Mouse (Mus musculus) liver, embryonic 14.5 days (tissue): ENCODE measurements around the gene Tmem62. TPM values are rescaled to one million over a fixed set of nuclear protein-coding genes. Genes with fewer than 3 reads are reported as not detected.

Experiments used
- ATAC-seq: fragments of 200-750 bp; cut with Nextera tagmentation; 2 replicates; pipeline ENCODE4 v1.8.0; 2017; ENCODE audit warnings: moderate number of reproducible peaks, mild to moderate bottlenecking, moderate library complexity; ENCODE audit not compliant: insufficient read depth
- DNase-seq, 3 experiments: peaks; one replicate each; pipeline ENCODE4 v3.0.0-alpha.2; 2012 to 2013; ENCODE audit warnings: low read depth in 3 of 3, low spot score in 3 of 3
- H3K27ac ChIP-seq: fragments of 300-500 bp; sonication (generic); 2 replicates; pipeline ENCODE4 v1.5.1; 2014; ENCODE audit warnings: moderate library complexity, mild to moderate bottlenecking, control low read depth, inconsistent platforms
- H3K27me3 ChIP-seq: fragments of 300-500 bp; sonication (generic); 2 replicates; pipeline ENCODE4 v1.6.1; 2014; ENCODE audit warnings: mild to moderate bottlenecking, low read length, moderate library complexity; ENCODE audit not compliant: control insufficient read depth, insufficient read depth
- H3K36me3 ChIP-seq: fragments of 300-500 bp; sonication (generic); replicated peaks from 2 replicates; pipeline ENCODE4 v1.6.1; 2014; ENCODE audit warnings: low read depth; ENCODE audit not compliant: control insufficient read depth, insufficient read depth
- H3K4me1 ChIP-seq, 2 experiments: fragments of 200-500 bp in 1 of 2; fragments of 300-500 bp in 1 of 2; sonication (generic) in 1 of 2; replicated peaks; 2 replicates each; pipeline ENCODE4 v1.6.1; 2012 to 2014; ENCODE audit warnings: antibody characterized with exemption in 1 of 2, inconsistent platforms in 1 of 2, low read length in 1 of 2; ENCODE audit not compliant: control insufficient read depth in 2 of 2, insufficient read depth in 2 of 2
- H3K4me2 ChIP-seq: fragments of 300-500 bp; sonication (generic); 2 replicates; pipeline ENCODE4 v1.6.1; 2014; ENCODE audit warnings: low read depth, mild to moderate bottlenecking, control low read depth, moderate library complexity
- H3K4me3 ChIP-seq, 2 experiments: fragments of 200-500 bp in 1 of 2; fragments of 300-500 bp in 1 of 2; sonication (generic) in 1 of 2; 2 replicates each; pipeline ENCODE4 v1.5.1; 2012 to 2014; ENCODE audit warnings: low read depth in 2 of 2, low read length in 2 of 2, mild to moderate bottlenecking in 2 of 2, control low read depth in 1 of 2, inconsistent platforms in 1 of 2, moderate library complexity in 1 of 2; ENCODE audit not compliant: insufficient read depth in 1 of 2
- H3K9ac ChIP-seq: fragments of 300-500 bp; sonication (generic); replicated peaks from 2 replicates; pipeline ENCODE4 v1.6.1; 2014; ENCODE audit warnings: mild to moderate bottlenecking, control low read depth, moderate library complexity
- H3K9me3 ChIP-seq: fragments of 300-500 bp; sonication (generic); 2 replicates; pipeline ENCODE4 v1.6.1; 2016; ENCODE audit warnings: low read length, mixed read lengths; ENCODE audit not compliant: control insufficient read depth
- CTCF ChIP-seq: IDR thresholded peaks from 2 replicates; pipeline ENCODE4 v1.5.1; 2016; ENCODE audit warnings: antibody characterized with exemption, low read depth, control low read depth
- EP300 ChIP-seq: IDR thresholded peaks from 2 replicates; pipeline ENCODE4 v1.6.1; 2016; ENCODE audit warnings: antibody characterized with exemption, low read depth
- WGBS: fragments of 180-500 bp; shearing (Covaris S2); extraction: QIAGEN DNeasy Blood & Tissue Kit; methylation state at CpG from one replicate; pipeline ENCODE4 v1.1.7; 2014; ENCODE audit not compliant: insufficient replicate concordance; 5-methylcytosine and 5-hydroxymethylcytosine counted together
- microRNA-seq: library from miRNA; unstranded; fragments of <30 nt; microRNA quantifications from one replicate; pipeline ENCODE4, GENCODE M21; 2016
- polyA plus RNA-seq, 2 experiments: library from polyadenylated mRNA; depleted of rRNA in 1 of 2; stranded (reverse) in 1 of 2; unstranded in 1 of 2; fragments of >200 nt; fragmentation: Nextera tagmentation in 1 of 2; extraction: Ambion mirVana in 1 of 2; gene quantifications; 2 replicates each; pipeline versions ENCODE4 v1.2.1 to v1.2.3; 2012 to 2014

Tmem62 gene
- polyA plus RNA-seq, 2 experiments, result 1.8 to 3.0 TPM

DNA sequence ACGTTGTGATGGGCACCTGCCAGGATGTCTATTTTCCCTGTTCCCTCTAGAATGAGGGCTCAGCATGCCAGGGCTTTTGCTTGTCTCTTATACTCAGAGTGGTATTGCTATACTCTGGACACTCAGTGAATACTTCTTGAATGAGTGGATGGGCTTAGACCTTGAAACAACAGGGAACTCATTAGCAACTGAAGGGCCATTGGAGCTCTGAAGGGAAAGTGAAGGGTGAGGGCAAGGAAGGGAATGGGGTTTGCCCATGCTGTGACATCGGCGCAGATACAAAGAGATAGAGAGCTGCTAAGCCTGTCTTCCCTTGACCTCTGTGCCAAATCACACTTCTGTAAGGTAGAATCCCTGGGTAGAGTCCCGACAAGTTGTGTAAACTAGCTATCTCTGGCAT, 68.8 kb downstream of the Tmem62 start:
- DNase-seq, result no peak
- no peak for ATAC-seq
- TF ChIP-seq CTCF (no peak), EP300 (no peak)
- Histone ChIP-seq H3K9me3 (no peaks in the 10 kb centered on the region), H3K4me3 (no peak overlapping the region), H3K27ac (no peak overlapping the region), H3K27me3 (no peaks in the 10 kb centered on the region), H3K4me1 (no peaks in the 10 kb centered on the region), H3K9ac (no peak overlapping the region), H3K36me3 (no peaks in the 10 kb centered on the region), H3K4me2 (no peak overlapping the region)
- WGBS, result 66% methylated on average over 4 of the region's 4 CpGs

- 62% methylated on average over 5 of the region's 5 CpGs for WGBS
- Histone ChIP-seq H3K36me3 (no peaks in the 10 kb centered on the region), H3K4me1 (peaks cover 24 to 25% of the 10 kb centered on the region in 2 experiments), H3K4me2 (no peak overlapping the region), H3K27me3 (no peaks in the 10 kb centered on the region), H3K9ac (no peak overlapping the region), H3K9me3 (no peaks in the 10 kb centered on the region), H3K27ac (no peak overlapping the region), H3K4me3 (no peak overlapping the region)
- TF ChIP-seq CTCF, result no peak
- no peak for TF ChIP-seq EP300
- DNase-seq (no peak), ATAC-seq (no peak)
These were observed 75.4 kb downstream of the Tmem62 start for GRCm38 (mm10) chr2:121052176-121052575.

DNA sequence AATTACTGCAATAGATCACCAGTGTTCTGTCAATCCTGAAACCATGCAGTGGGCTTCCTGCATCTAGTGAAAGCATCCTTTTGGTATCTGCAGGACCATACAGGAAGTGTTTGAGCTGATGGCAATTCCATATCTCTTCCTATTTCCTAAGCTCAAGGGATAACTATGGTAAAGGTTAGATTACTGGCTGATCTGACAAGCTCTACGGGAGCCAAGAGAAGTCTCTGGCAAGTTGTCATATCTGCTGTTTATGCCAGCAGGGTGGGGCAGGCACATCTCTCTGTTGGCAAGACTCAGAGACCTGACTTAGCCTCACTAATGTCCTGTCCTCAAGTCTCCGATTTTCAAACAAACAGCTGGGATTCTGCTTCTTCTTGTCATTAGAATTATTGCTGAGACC, 77.2 kb downstream of the Tmem62 start:
- no peak for TF ChIP-seq EP300
- TF ChIP-seq CTCF, result no peak
- DNase-seq (peak in 2 of 3 experiments; percentile 48 to 51), ATAC-seq (peak; percentile 27; the same call in 1 of the 2 replicates)
- Histone ChIP-seq H3K4me2 (peak overlapping the region; percentile 6; the same call in 1 of the 2 replicates), H3K27me3 (no peaks in the 10 kb centered on the region), H3K4me1 (peaks cover 24 to 25% of the 10 kb centered on the region in 2 experiments), H3K27ac (no peak overlapping the region), H3K9ac (no peak overlapping the region), H3K9me3 (no peaks in the 10 kb centered on the region), H3K36me3 (no peaks in the 10 kb centered on the region), H3K4me3 (no peak overlapping the region)
- 26% methylated on average over 2 of the region's 2 CpGs for WGBS

DNA sequence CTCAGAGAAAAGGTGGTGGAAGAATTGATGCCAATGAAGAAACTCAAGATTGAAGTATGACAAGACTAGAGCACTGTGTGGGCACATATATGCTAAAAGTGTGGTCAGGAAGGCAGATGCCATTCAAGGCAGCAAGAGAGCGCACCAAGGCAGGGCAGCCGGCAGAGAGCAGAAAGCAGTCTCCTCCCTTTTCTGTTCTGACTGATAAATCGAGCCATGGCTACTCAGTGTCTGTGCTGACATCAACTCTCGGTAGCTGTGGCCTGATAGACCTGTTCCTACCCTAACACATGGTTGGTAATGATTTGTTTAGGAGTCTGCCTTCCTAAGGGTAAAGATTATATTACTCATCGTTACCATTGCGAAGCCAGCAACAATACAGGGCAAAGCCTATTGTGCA, 79.1 kb downstream of the Tmem62 start:
- Histone ChIP-seq H3K4me3 (no peak overlapping the region), H3K36me3 (no peaks in the 10 kb centered on the region), H3K27me3 (no peaks in the 10 kb centered on the region), H3K4me1 (peaks cover 24 to 25% of the 10 kb centered on the region in 2 experiments), H3K9me3 (no peaks in the 10 kb centered on the region), H3K27ac (no peak overlapping the region), H3K9ac (no peak overlapping the region), H3K4me2 (peak overlapping the region; percentile 19)
- 30% methylated on average over 6 of the region's 6 CpGs for WGBS
- DNase-seq, result peak; percentile 40 to 74 (median 67)
- ATAC-seq, result peak; percentile 89
- TF ChIP-seq EP300, result no peak; the same call in 1 of the 2 replicates
- peak; percentile 60 for TF ChIP-seq CTCF

Small RNAs within 50 kb of the gene (microRNA-seq; reads per million reads assigned to microRNA genes)
- gene Gm44325, result not detected

Other genes with a start within 250 kb of the Tmem62 start
- 7.6 and 13.7 TPM in 2 replicates for gene Cdan1, start 126.9 kb upstream of the Tmem62 start, polyA plus RNA-seq (2012; rRNA removed)
- 4.8 and 6.1 TPM in 2 replicates for gene Cdan1, start 126.9 kb upstream of the Tmem62 start, polyA plus RNA-seq (2014; fragmentation: Nextera tagmentation; extraction: Ambion mirVana)
- gene Ttbk2, start 126.4 kb upstream of the Tmem62 start, polyA plus RNA-seq (2012; rRNA removed), result 0.60 and 0.81 TPM in 2 replicates
- 0.42 and 0.54 TPM in 2 replicates for gene Ttbk2, start 126.4 kb upstream of the Tmem62 start, polyA plus RNA-seq (2014; fragmentation: Nextera tagmentation; extraction: Ambion mirVana)
- 5.1 and 6.0 TPM in 2 replicates for gene Ubr1, start 6.3 kb upstream of the Tmem62 start, polyA plus RNA-seq (2012; rRNA removed)
- gene Ubr1, start 6.3 kb upstream of the Tmem62 start, polyA plus RNA-seq (2014; fragmentation: Nextera tagmentation; extraction: Ambion mirVana), result 9.3 and 10.2 TPM in 2 replicates
- 26.9 and 38.1 TPM in 2 replicates for gene Ccndbp1, start 31.4 kb downstream of the Tmem62 start, polyA plus RNA-seq (2012; rRNA removed)
- 45.1 and 46.4 TPM in 2 replicates for gene Ccndbp1, start 31.4 kb downstream of the Tmem62 start, polyA plus RNA-seq (2014; fragmentation: Nextera tagmentation; extraction: Ambion mirVana)
- 149 and 162 TPM in 2 replicates for gene Epb42, start 60.1 kb downstream of the Tmem62 start, polyA plus RNA-seq (2012; rRNA removed)
- gene Epb42, start 60.1 kb downstream of the Tmem62 start, polyA plus RNA-seq (2014; fragmentation: Nextera tagmentation; extraction: Ambion mirVana), result 129 and 131 TPM in 2 replicates
- not detected in 2 replicates for gene Tgm5, start 108.8 kb downstream of the Tmem62 start, polyA plus RNA-seq (2012; rRNA removed)
- not detected in 2 replicates for gene Tgm5, start 108.8 kb downstream of the Tmem62 start, polyA plus RNA-seq (2014; fragmentation: Nextera tagmentation; extraction: Ambion mirVana)
- 0.02 TPM in 1 of 2 replicates, not detected in the other for gene Tgm7, start 132.8 kb downstream of the Tmem62 start, polyA plus RNA-seq (2012; rRNA removed)
- not detected in 2 replicates for gene Tgm7, start 132.8 kb downstream of the Tmem62 start, polyA plus RNA-seq (2014; fragmentation: Nextera tagmentation; extraction: Ambion mirVana)
- 3.7 and 5.6 TPM in 2 replicates for gene Adal, start 163.4 kb downstream of the Tmem62 start, polyA plus RNA-seq (2012; rRNA removed)
- gene Adal, start 163.4 kb downstream of the Tmem62 start, polyA plus RNA-seq (2014; fragmentation: Nextera tagmentation; extraction: Ambion mirVana), result 7.5 and 9.0 TPM in 2 replicates
- 3.6 and 4.1 TPM in 2 replicates for gene Lcmt2, start 163.6 kb downstream of the Tmem62 start, polyA plus RNA-seq (2012; rRNA removed)
- 8.4 and 8.9 TPM in 2 replicates for gene Lcmt2, start 163.6 kb downstream of the Tmem62 start, polyA plus RNA-seq (2014; fragmentation: Nextera tagmentation; extraction: Ambion mirVana)
- gene Tubgcp4, start 193.6 kb downstream of the Tmem62 start, polyA plus RNA-seq (2012; rRNA removed), result 13.0 and 15.0 TPM in 2 replicates
- 20.3 and 21.3 TPM in 2 replicates for gene Tubgcp4, start 193.6 kb downstream of the Tmem62 start, polyA plus RNA-seq (2014; fragmentation: Nextera tagmentation; extraction: Ambion mirVana)
- 1.5 and 2.0 TPM in 2 replicates for gene Zscan29, start 194.1 kb downstream of the Tmem62 start, polyA plus RNA-seq (2012; rRNA removed)
- gene Zscan29, start 194.1 kb downstream of the Tmem62 start, polyA plus RNA-seq (2014; fragmentation: Nextera tagmentation; extraction: Ambion mirVana), result 2.8 and 3.1 TPM in 2 replicates